7 mouse cellular contexts compared by ENCODE assay signal in genomic region chr9:74974758-74975157, GRCm38 (mm10). TPM values are rescaled to one million over a fixed set of nuclear protein-coding genes. Genes with fewer than 3 reads are reported as not detected.
DNase-seq lines count a peak whose midpoint lies in the region; ATAC-seq and TF ChIP-seq lines count a peak whose summit lies in the region.

No protein-coding gene starts in this region.

- H3K27me3 ChIP-seq in thymus, adult 2 months (ENCODE audit: control insufficient read depth, insufficient read depth, low read length), result no peaks in the 10 kb centered on the region
- no peaks in the 10 kb centered on the region for H3K27me3 ChIP-seq in embryonic facial prominence, embryonic 12.5 days
- H3K27me3 ChIP-seq in liver, embryonic 12.5 days (replicated peaks), result no peaks in the 10 kb centered on the region
- no peaks in the 10 kb centered on the region for H3K27me3 ChIP-seq in neural tube, embryonic 14.5 days (ENCODE audit: control insufficient read depth, insufficient read depth, low read length)

- no peak overlapping the region for H3K9ac ChIP-seq in embryonic facial prominence, embryonic 12.5 days
- no peak overlapping the region for H3K9ac ChIP-seq in liver, embryonic 12.5 days
- H3K9ac ChIP-seq in neural tube, embryonic 14.5 days (replicated peaks; ENCODE audit: low read depth, low read length), result peak overlapping the region; percentile 39; the same call in 1 of the 2 replicates

- no peak for TF ChIP-seq POLR2A in thymus, adult 2 months (IDR thresholded peaks at IDR 0.05; ENCODE audit: control insufficient read depth, extremely low read depth, insufficient read depth, low read length, poor library complexity)

- H3K4me2 ChIP-seq in embryonic facial prominence, embryonic 12.5 days (replicated peaks), result peak overlapping the region; percentile 27
- H3K4me2 ChIP-seq in liver, embryonic 12.5 days, result peak overlapping the region; percentile 14; the same call in 1 of the 2 replicates
- H3K4me2 ChIP-seq in neural tube, embryonic 14.5 days (ENCODE audit: low read depth, low read length), result peak overlapping the region; percentile 21; the same call in 1 of the 2 replicates

- H3K9me3 ChIP-seq in embryonic facial prominence, embryonic 12.5 days, result no peaks in the 10 kb centered on the region
- H3K9me3 ChIP-seq in liver, embryonic 12.5 days (replicated peaks), result no peaks in the 10 kb centered on the region
- H3K9me3 ChIP-seq in neural tube, embryonic 14.5 days (ENCODE audit: control insufficient read depth, low read length), result no peaks in the 10 kb centered on the region

- H3K4me1 ChIP-seq in thymus, adult 2 months (replicated peaks; ENCODE audit: control insufficient read depth, insufficient read depth, low read length), result peaks cover 11% of the 10 kb centered on the region
- peaks cover 16% of the 10 kb centered on the region; the same call in 1 of the 2 replicates for H3K4me1 ChIP-seq in embryonic facial prominence, embryonic 12.5 days
- peaks cover 22% of the 10 kb centered on the region for H3K4me1 ChIP-seq in liver, embryonic 12.5 days
- H3K4me1 ChIP-seq in neural tube, embryonic 14.5 days (ENCODE audit: control insufficient read depth, insufficient read depth, low read length), result peaks cover 30% of the 10 kb centered on the region

- WGBS in thymus, adult 2 months, result 85% methylated on average over 11 of the region's 11 CpGs
- 6% methylated on average over 11 of the region's 11 CpGs for WGBS in embryonic facial prominence, embryonic 12.5 days
- 24% methylated on average over 11 of the region's 11 CpGs for WGBS in liver, embryonic 12.5 days (ENCODE audit: insufficient replicate concordance)
- WGBS in neural tube, embryonic 14.5 days, result 2% methylated on average over 11 of the region's 11 CpGs

- no peak for ATAC-seq in embryonic facial prominence, embryonic 12.5 days (ENCODE audit: insufficient number of reproducible peaks, insufficient read depth, low FRiP score, low TSS enrichment)
- no peak for ATAC-seq in liver, embryonic 12.5 days
- ATAC-seq in neural tube, embryonic 14.5 days (ENCODE audit: low read depth), result no peak
- no peak for ATAC-seq in erythroid progenitor cell, adult 5-6 weeks (replicated peaks; ENCODE audit: low FRiP score, poor library complexity, severe bottlenecking)

- no peak overlapping the region; the same call in 1 of the 2 replicates for H3K27ac ChIP-seq in thymus, adult 2 months (ENCODE audit: control insufficient read depth, insufficient read depth, low read length)
- H3K27ac ChIP-seq in embryonic facial prominence, embryonic 12.5 days, result no peak overlapping the region
- H3K27ac ChIP-seq in liver, embryonic 12.5 days, result no peak overlapping the region
- H3K27ac ChIP-seq in neural tube, embryonic 14.5 days (ENCODE audit: low read depth, low read length), result peak overlapping the region; percentile 94

- no peak overlapping the region for H3K4me3 ChIP-seq in thymus, adult 2 months (ENCODE audit: control insufficient read depth, insufficient read depth, low read length)
- H3K4me3 ChIP-seq in embryonic facial prominence, embryonic 12.5 days, result no peak overlapping the region
- H3K4me3 ChIP-seq in liver, embryonic 12.5 days, result no peak overlapping the region
- no peak overlapping the region for H3K4me3 ChIP-seq in neural tube, embryonic 14.5 days (ENCODE audit: low read depth, low read length)

- intact Hi-C loops in heart, postnatal 10 days (cut with DNase I), result no loop called here

- TF ChIP-seq CTCF in thymus, adult 2 months (IDR thresholded peaks at IDR 0.05; ENCODE audit: borderline replicate concordance, control insufficient read depth, extremely low read depth, insufficient read depth, low read length, poor library complexity), result no peak

- peak; percentile 25 for DNase-seq in thymus, postnatal 4 days
- no peak for DNase-seq in thymus, adult 2 months
- DNase-seq in heart, postnatal 10 days, result peak; percentile 59 to 68

- H3K36me3 ChIP-seq in thymus, adult 2 months (ENCODE audit: control insufficient read depth, insufficient read depth, low read length), result no peaks in the 10 kb centered on the region
- no peaks in the 10 kb centered on the region for H3K36me3 ChIP-seq in embryonic facial prominence, embryonic 12.5 days
- H3K36me3 ChIP-seq in liver, embryonic 12.5 days, result no peaks in the 10 kb centered on the region
- H3K36me3 ChIP-seq in neural tube, embryonic 14.5 days (ENCODE audit: control insufficient read depth, insufficient read depth, low read length), result no peaks in the 10 kb centered on the region

RNA-seq across cellular contexts. Expression of gene Fam214a, which starts 22.1 kb away (rescaled TPM):
- polyA plus RNA-seq in thymus, adult 2 months (2012; rRNA removed), result 12.9 and 13.6 TPM in 2 replicates
- polyA plus RNA-seq in embryonic facial prominence, embryonic 12.5 days (2016; fragmentation: Nextera tagmentation; extraction: Ambion mirVana), result 13.4 and 14.0 TPM in 2 replicates
- 10 to 100 TPM; 25.9 to 26.5 TPM for total RNA-seq in heart, postnatal 10 days (2021)
- 1.8 and 2.6 TPM in 2 replicates for polyA plus RNA-seq in liver, embryonic 12.5 days (2016; fragmentation: Nextera tagmentation; extraction: Ambion mirVana)
- 30.8 and 31.1 TPM in 2 replicates for polyA plus RNA-seq in neural tube, embryonic 14.5 days (2014; fragmentation: Nextera tagmentation; extraction: Ambion mirVana)
- total RNA-seq in erythroid progenitor cell, adult 5-6 weeks (2015; ENCODE audit: low replicate concordance), result 4.6 and 4.7 TPM in 2 replicates
- total RNA-seq in erythroid progenitor cell, adult 5-6 weeks (2017; ENCODE audit: low replicate concordance), result 1.0 and 2.3 TPM in 2 replicates
